Mouse (Mus musculus) testis, adult 2 months (tissue): ENCODE results near the gene Rexo5.

Experiments used
- CTCF ChIP-seq: fragments of 200-500 bp; IDR thresholded peaks from 2 replicates; pipeline ENCODE4 v1.5.1; 2012; ENCODE audit warnings: low read depth, mild to moderate bottlenecking, inconsistent platforms, low read length, moderate library complexity; ENCODE audit not compliant: control insufficient read depth, insufficient read depth, insufficient replicate concordance
- POLR2A ChIP-seq: fragments of 200-500 bp; IDR thresholded peaks from 2 replicates; pipeline ENCODE4 v1.6.1; 2012; ENCODE audit warnings: low read depth, mild to moderate bottlenecking, inconsistent platforms, low read length, moderate library complexity; ENCODE audit not compliant: control insufficient read depth

DNA sequence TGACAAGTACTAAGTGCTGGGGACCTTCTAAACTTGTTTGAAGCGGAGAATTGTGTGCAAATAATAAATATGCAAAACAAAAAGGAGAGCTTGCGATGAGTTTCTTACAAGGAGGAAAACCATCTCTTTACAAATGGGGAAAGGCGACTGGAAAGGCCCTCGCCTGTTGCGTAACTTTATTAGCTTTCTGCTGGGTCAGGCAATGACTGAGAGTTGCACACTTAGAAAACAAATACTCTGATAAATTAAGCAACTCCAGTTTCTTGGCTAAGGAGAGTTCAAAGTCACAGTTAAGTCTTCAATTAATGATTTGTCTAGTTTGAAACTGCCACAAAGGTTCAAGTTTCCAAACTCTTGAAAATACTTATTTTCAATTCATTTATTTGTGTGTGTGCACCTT, 86.5 kb downstream of the Rexo5 start:
- TF ChIP-seq POLR2A: no peak
- no peak for TF ChIP-seq CTCF
